Mouse (Mus musculus): ENCODE data around the gene Card14.

DNA sequence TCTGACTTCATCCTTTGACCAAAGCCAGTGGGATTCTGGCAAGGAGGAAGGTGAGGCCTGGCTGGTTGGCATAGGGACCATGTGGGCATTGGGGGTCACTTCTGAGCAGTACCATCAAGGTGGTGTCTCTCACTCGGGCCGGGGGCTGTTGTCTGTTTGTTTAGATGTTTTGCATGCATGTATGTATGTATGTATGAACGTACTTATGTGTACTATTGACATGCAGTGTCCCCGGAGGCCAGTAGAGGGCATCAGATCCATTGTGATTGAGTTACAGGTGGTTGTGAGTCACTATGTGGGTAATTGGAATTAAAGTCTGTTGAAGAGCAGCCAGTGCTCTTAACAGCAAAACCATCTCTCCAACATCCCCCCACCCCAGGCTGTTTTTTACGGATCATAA is 32.1 kb downstream of the Card14 start:
- TF ChIP-seq GATA1 (IDR thresholded peaks at IDR 0.05; ENCODE audit: borderline replicate concordance, low read length) (no peak), FLI1 (IDR thresholded peaks at IDR 0.05; ENCODE audit: low read length) (no peak)
